Mouse (Mus musculus) ES-E14 (cell line): ENCODE results near the gene Mthfd2l.

Experiments used
- MAFK ChIP-seq: IDR thresholded peaks from 2 replicates; pipeline ENCODE4 v1.6.1; 2014; ENCODE audit warnings: mild to moderate bottlenecking, low read depth, low read length, inconsistent platforms; ENCODE audit not compliant: insufficient read depth
- ZC3H11A ChIP-seq: IDR thresholded peaks from 2 replicates; pipeline ENCODE4 v1.6.1; 2012; ENCODE audit warnings: low read depth, mild to moderate bottlenecking, inconsistent platforms, low read length, borderline replicate concordance
- ZNF384 ChIP-seq: IDR thresholded peaks from 2 replicates; pipeline ENCODE4 v1.6.1; 2012; ENCODE audit warnings: low read depth, low read length, inconsistent platforms

DNA sequence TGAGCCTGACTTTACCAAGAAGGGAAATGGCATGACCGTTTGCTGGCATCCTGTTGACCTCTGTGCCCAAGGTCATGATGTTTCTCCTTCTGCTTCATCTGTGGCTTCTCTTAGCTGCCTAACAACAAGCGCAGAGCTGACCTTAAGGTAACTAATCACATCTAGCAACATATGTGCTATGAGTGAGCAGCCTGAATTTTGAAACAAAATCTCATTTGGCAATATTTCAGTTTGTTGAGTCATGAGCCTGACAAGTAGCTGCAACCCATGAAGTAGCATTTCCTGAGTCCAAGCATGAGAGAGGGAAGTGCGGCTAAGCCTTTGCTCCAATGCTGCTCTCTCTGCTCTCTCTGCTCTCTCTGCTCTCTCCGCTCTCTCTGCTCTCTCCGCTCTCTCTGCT, 49.2 kb upstream of the Mthfd2l start:
- TF ChIP-seq ZNF384: no peak
- TF ChIP-seq MAFK: no peak
- no peak for TF ChIP-seq ZC3H11A
